Mouse (Mus musculus) megakaryocyte progenitor cell, adult 5-6 weeks (primary cell): ENCODE data around the gene Lrrc20. TPM values are rescaled to one million over a fixed set of nuclear protein-coding genes. Genes with fewer than 3 reads are reported as not detected.
"Not testable (repeated sequence)": the region's sequence is repeated elsewhere in the genome, so short reads cannot be mapped to it uniquely, and the experiment has no call there.

Experiments used
- ATAC-seq: replicated peaks from 2 replicates; pipeline ENCODE4 v1.8.0; 2016; ENCODE audit warnings: mild to moderate bottlenecking, moderate TSS enrichment, inconsistent platforms; ENCODE audit not compliant: poor library complexity
- total RNA-seq, 2 experiments: library from RNA; stranded (forward) in 1 of 2; stranded (reverse) in 1 of 2; fragments of 157-497, 149-512 nt in 1 of 2; fragments of 200-1000 nt in 1 of 2; gene quantifications; 2 replicates each; pipeline versions ENCODE4 v1.2.3 to v1.2.4; 2015 to 2017

The Lrrc20 gene
- total RNA-seq (2015) (5.6 and 6.1 TPM in 2 replicates), total RNA-seq (2017) (6.0 and 7.4 TPM in 2 replicates)

DNA sequence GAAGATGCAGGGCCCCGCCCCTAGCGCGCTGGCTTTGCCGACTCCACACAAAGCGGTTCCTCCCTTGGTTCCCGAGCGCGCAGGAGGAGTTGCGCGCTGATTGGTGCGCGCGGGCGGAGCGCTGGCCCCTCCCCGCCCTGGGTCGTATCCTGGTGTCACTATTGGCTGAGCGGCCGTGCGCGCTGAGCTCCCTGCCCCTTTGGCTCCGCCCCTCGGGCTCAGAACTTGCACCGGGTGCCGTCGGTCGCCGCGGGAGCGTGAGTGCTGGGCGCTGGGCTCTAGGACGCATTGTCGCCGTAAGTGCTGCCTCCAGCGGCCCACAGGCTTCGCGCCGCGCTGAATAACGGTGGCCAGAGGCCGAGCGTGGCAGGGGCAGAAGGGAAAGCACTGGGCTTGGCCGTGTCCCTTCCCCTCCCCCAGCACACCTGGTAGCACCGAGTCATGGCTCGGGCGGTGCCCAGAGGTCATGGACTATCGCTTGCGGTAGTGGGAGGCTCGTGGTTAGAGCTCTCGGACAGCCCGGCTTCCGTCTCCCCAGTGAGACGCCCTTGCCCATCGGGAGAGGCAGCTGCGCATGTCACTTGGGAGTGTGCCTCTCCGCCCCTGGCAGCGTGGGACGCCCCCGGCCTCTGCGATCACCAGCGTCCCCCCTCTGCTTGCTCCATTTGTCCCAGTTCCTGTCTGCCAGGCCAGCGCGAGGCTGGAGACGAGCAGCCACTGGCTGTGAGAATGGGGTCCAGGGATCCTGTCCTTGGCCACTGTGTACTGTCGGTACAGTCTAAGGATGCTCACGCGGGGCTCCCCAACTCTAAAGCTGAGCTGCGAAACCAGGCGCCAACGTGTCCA, at the start of gene Lrrc20:
Gene Lrrc20 (plus strand): TSS at position 208 of the 846 bp plus-strand sequence.
- ATAC-seq = peak; percentile 95

DNA sequence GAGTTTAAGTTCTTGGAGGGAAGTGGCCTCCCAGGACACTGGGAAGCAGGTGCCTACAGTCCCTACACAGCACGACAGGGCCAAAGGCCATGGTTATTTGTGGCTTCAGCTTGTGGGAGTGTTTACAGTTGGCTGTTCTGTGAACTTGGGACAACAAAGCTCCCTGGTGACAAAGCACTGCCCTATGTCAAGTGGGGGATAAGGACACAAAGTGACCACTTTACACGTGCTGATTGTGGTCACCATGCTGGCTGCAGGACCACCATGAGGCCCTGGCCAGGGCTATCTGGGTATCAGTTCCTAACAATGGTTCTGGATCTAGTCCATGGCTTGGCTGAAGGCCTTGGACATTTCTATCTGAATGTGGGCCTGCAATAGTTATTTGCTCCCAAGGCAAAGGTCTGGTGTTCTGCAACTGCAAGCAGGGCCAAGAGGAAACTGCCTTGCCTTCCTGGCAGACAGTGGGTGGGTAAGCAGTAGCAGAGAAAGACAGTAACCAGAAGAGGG, 49.3 kb upstream of the Lrrc20 start:
- no peak for ATAC-seq

DNA sequence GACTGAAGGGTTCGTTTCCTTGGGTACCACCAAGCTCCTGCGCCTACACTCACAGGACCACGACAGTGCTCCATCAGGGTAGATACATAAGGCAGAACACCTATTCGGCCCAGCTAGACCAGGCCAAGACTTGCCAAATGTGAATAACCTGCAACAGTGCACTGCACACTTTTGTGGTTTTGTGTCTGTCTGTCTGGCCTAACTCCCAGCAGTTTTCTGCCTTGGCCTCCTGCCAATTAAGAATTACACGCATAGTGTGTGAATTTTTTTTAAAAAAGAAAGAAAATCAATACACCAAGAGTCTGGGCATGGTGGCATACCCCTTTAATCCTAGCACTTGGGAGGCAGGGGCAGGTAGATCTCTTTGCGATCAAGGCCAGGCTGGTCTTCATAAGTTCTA, 47.6 kb upstream of the Lrrc20 start:
- no peak for ATAC-seq

DNA sequence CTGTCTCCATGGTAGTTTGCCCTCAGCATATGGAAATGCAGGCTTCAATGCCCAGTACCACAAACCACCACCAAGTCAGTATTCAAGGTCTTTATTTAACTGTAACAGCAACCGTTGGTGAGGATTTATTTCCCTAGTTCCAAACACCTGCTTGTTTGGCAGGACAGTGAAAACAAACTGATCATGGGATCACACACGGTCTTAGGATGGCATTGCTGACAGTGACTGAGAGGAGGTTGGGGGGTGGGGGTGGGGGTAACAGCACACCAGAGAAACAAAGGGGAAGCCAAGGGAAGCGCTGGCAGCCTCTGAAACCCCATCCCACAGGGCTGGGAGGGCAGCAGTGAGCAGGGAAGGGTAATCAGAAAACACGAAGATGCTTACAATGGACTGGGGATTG, 47.2 kb upstream of the Lrrc20 start:
- ATAC-seq = no peak

DNA sequence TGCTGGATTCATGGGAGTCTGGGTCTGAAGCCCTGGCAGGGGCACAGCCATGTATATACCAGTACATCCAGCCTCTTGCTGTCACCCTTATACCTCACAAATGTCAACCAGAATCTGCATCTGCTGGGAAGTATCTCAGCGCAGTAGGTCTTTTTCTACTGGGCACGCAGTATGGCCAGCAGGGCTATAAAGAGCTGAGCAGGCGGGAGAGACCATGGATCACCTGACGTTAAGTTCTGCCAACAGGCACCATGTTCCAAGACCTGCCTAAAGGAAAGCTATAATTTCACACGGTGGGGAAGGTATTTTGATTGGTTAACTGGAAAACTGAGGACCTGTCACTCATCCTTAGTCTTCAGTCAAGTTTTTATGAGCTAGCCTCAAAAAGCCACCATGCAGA, 46.6 kb upstream of the Lrrc20 start:
- no peak for ATAC-seq

DNA sequence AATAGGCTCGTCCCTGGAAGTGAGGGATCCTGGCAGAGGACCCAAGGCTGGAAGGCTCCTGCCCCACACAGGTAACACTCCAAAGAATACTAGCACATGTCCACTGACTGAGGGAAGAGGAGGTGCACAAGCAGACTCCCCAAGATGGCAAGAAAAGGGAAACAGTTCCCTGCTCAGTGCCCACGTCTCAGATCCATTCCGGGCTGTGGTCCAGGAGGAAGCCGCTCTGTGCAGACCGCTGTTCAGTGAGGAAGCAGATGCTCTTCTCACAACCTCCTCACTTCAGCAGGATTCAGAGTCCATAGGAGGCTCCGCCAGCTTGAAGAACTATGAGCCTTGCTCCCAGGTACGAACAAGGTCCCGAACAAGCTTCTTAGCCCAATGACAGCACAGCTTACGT, 44.2 kb upstream of the Lrrc20 start:
- ATAC-seq = no peak

DNA sequence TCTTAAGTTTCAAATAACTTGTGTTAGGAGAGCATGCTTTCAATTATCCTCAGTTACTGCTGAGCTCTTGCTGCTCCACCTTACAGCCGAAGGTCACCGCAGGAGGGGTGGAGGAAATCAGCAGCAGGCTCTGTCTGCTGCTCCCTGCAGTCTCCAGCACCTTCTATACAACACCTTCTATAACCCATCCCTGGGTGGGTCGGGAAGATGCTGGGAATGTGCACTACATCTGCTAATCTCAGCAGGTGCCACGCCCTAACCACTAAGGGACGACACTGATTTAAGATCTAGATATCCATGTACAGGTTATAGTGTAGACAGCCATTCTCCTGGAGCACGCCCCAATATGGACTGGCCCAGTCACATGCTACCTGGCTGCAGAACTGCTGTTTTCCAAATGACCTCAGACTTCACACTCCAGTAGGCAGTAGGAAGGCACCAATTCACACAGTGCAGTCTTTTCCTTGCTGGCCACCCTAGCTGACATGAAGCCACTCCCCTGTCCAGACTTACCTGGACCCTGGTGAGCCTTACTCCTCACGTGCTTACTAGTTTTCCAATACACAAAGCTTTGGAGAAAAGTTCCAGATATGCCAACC, 35.3 kb upstream of the Lrrc20 start:
- ATAC-seq = no peak

DNA sequence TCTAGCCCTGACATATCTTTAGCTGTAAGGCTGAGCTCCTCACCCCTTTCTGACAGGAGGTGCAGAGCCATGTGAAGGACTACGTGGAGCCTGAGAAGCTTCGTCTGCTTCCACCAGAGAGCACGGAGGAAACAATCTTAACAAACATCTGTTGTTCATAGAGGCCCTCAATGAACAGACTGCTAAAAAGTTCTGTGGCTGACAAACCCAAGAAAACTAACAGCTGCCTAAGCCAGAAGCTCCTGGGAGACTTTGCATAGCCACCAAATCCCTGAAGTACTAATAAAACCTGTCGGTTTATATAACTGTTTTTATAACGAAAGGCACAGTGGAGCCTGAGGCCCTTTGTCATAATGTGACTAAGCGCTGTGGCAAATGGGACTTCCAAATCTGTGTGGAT, 32.1 kb upstream of the Lrrc20 start:
- no peak for ATAC-seq

DNA sequence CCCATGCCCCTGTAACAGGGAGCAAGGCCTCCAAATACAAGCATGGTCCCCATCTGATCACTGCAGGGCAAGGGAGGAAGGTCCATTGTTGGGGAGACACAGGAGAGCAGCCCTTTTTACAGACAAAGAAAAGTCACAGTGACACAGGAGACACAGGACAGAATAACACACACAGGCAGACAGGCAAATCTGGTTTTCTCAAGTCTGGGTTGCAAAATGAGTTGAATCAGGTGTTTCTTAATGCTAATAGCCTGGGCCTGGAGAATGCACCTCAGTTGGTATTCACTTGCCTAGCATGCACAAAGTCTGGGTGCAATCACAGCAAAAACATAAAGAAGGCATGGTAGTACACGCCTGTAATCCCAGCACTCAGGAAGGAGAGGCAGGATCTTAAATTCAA, 31.7 kb upstream of the Lrrc20 start:
- no peak for ATAC-seq

DNA sequence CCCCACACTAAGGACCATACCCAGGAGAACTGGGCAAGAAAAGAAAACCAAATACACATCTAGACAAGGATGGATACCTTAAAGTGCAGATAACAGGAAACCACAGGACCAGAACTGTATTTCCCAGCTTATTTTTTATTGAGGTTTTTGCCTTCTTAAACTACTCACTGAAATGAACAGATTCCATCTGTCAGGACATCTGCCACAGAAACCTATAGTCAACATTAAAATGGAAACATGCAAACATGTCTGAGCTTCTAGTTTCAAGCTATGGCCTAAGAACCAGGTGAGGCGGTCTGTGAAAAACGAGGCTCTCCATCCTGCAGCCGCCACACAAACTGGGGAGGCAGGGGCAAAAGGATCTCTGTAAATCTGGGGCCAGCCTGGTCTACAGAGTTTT, 30.6 kb upstream of the Lrrc20 start:
- ATAC-seq = no peak

DNA sequence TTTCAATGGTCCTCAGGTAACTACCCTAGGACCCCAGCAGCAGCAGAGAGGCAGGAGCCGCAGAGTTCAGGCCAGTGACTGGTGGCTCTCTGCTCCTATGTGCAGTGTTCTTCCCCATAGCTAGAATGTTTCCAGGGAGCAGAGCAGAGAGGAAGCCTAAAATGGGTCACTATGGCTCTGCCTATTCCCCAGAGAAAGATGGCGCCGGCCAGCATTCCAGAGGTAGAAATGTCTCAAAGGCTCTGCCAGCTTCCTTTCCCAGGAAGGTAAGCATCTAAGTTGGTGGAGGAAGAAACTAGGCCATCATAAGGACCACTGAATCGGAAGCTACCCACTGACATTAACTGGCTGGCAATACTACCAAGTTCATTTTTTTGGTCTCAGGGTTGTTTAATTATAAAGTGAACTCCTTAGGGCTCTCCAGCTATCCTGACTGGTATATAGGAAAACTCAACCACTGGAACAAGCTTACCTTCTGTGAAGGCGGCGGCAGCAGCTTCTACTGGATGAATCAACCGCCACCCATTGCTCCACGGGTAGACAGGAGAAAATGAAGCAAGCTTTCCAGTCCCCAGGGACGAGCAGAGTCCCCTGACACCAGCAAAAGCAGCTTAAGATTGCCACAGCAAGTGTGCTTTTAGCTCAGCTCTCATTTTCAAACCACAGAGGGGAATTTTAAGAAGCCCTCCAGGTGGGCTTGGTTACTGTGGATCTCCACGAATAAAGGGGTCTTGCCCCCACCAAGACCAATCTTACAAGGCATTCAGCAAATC, 27.8 kb upstream of the Lrrc20 start:
- ATAC-seq = no peak

DNA sequence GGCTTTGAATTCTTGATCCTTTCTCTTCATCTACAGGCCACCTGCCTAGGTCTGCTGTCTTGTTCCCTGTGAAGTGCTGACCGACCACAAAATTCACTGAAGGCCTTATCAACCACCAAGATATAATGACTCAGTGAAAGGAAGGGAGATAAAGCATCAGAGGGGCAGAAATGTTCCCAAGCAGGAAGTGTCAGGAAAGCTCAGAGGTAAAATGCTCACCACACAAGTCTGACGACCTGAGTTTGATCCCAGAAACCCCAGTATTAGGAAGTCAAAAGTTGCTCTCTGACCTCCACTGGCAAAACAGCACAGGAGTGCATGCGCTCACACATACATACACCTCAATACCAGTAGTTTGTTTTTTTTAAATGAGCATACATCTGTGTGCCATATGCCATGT, 26.8 kb upstream of the Lrrc20 start:
- no peak for ATAC-seq

DNA sequence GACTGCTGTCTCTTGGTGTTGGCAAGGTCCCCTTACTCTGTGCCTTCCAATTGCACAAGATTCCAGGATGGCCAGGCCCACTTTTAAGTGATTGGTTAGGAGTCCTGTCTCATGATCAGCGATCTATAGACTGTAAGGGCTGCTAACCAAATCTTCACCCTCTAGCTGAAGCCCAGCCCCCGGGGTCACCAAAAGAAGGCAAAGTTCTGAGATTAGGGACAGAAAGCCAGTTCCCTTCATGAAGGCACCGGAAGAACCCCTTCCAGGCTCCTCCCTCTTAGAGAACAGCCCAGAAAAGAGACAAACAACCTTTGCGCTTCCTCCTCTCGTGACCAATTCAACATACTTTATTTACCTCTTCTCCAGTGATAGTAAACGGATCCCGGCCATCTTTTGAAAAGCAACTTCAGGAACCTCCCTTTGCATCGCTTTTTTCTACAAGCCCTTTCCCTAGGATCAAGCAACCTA, 24.1 kb upstream of the Lrrc20 start:
- peak; percentile 42 for ATAC-seq

DNA sequence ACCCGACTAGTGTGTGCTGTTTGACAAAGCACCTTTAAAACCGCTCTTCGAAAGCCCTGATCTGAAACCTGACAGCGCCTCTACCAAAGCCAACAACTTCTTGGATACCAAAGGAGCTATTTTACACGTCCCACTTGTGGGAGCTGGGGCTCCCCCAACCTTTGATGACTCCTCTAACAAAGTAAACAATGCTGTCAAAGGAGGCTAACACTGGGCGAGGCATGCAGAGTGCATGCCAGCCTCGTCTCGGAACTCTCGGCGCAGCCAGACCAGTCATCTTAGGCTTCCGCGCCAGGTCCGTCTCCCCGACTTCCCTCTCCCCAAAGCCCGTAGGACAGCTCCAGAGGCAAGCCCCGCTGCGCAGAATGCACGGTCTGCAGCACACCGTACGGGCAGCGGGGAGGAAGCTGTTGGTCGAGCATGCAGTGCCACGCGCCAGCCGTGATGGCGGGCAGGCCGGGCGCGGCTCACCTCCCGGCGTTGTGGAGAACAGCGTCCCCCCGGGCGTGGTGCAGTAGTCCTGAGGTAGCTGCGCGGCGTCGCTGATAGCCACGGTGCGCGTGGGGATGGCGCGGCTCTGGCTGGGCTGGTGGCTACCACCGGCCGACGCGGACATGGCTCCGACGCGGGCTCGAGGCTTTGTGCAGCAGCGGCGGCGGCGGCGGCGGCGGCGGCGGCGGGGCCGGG, 23.5 kb upstream of the Lrrc20 start:
- peak; percentile 9; the same call in 1 of the 2 replicates for ATAC-seq

DNA sequence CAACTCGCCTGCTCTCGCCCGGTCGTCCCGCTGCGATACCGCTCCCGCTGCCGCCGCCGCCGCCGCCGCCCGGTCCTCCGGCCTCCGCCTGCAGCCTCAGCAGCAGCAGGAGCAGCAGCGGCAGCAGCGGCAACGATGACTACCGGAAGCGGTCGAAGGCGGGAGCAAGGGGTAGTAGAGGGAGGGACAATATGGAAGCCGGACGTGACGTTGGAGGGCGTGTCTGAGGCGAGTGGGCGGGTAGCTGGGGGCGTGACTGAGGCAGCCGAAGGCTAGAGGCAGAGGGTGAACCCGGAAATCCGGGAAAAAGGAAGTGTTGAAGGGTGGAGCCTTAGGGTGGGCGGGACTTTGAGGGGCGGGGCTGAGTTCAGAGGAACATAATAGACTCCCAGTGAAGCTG, 23.0 kb upstream of the Lrrc20 start, which contains the start of gene Eif4ebp2:
Gene Eif4ebp2 (minus strand): TSS at position 17 of the 400 bp plus-strand sequence.
- ATAC-seq = peak; percentile 98

DNA sequence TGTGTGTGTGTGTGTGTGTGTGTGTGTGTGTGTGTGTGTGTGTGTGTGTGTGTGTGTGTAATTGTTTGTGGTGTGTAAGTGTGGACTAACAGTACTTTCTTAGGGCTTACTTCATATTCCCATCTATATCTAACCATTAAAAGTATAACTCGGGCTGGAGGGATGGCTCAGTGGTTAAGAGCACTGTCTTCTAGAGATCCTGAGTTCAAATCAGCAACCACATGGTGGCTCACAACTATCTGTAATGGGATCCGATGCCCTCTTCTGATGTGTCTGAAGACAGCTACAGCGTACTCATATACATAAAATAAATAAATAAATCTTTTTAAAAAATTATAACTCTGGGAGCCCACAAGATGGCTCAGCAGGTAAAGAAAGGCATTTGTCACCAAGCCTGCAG, 22.4 kb upstream of the Lrrc20 start:
- ATAC-seq = not testable (repeated sequence)

DNA sequence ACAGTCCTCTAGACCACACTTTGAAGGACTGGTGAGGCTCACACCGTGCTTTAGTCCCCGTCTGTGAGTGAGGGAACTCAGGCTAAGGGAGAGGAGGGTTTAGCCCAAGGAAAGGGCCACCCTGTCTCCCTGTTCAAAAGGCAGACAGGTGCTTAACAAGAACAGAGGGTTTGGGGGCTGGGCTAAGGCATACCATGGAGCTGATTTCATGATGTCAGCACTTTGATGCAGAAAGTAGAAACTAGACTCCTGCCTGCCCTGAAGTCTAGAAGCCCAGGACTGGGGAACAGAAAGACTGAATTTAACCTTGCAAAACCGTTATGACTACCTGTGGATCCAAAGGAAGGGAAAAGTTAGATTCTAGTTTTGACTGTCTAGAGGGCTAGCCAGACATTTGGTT, 18.4 kb upstream of the Lrrc20 start:
- ATAC-seq = no peak

DNA sequence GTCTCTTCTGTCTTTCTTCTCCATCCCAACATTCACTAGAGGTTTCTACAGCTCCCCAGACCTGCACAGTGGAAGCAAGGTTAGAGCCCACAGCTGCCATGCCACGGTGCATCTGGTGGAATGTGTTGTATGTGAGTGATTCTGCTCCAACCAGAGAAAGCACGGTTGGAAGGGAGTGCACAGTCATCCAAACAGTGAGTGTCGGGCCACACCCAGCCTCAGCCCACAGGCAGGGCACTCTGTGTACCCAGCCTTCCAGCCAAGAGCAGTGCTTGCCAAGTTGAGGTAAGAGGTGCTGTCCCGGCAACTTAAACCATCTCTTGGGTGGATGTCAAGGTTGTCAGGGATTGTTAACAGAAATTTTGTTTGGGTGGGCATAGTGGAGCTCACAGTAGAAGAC, 10.6 kb upstream of the Lrrc20 start:
- peak; percentile 91 for ATAC-seq

DNA sequence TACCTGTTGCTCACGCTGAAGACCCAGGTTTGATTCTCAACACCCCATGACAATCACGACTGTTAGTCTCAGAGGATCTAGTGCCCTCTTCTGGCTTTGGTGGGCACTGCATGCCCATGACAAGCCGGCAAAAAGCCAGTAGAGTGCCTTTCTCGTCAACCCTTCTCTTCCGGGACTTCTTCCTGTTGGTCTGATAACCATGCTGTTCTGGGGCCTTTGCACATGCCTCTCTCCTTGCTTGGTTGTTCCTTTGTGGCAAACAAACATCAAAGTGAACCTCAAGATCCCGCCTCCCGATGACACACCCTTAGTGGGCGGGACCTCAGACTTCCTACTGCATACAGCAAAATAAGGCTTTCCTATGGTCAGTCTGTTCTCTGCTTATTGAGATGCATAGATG, 9.4 kb upstream of the Lrrc20 start:
- peak; percentile 27; the same call in 1 of the 2 replicates for ATAC-seq

DNA sequence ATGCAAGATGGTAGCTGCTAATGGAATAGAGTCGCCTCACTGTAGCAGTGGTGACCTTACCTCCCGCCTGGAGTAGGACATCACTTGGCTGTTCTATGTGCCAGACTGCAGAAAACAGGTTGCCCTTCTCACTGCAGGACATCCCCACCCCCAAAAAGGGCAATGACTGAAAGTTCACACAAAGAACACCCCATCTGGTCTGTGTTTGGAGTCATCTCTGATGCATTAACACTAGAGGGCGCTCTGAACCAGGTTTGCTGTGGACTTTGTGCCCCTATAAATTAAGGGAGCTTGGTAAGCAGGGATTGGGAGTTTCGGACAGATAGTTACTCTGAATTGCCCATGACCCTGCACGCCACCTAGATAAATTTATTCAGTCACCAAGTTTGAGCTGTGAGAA, 8.7 kb upstream of the Lrrc20 start:
- ATAC-seq = peak; percentile 65

DNA sequence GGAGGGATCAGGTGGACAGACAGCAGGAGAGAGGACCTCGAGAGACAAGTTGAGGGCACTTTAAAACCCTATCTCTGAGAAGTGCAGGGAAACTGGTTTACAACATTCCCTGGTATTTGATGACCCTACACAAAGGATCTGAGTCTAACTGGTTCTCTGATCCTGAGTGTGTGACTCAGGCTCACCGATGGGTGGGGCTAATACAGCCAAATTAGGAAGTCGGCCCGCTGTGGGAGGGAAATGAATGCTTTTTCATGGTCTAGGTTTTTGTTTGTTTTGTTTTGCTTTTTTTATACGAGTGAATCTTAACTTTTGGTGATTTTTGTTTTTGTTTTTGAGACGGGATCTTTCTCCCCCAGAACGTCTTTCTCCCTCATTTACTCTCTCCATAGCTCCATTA, 6.7 kb upstream of the Lrrc20 start:
- ATAC-seq = 0 out of 2 replicates have a peak, but pooled peaks have one; percentile 40
